Mouse (Mus musculus) kidney, embryonic 16.5 days (tissue): ENCODE measurements at regions not wholly inside any gene's neighbourhood (a gene's known extent, or its start where the extent isn't known, plus 50 kb on each side); places are given as distances from the start of the nearest gene placed in this dataset.

Source experiments
- ATAC-seq: fragments of 200-750 bp; cut with Nextera tagmentation; 2 replicates; pipeline ENCODE4 v1.8.0; 2017; ENCODE audit warnings: moderate TSS enrichment; ENCODE audit not compliant: low FRiP score, low TSS enrichment
- H3K27ac ChIP-seq: fragments of 300-500 bp; sonication (generic); 2 replicates; pipeline ENCODE4 v1.5.1; 2014; ENCODE audit warnings: low read length
- H3K27me3 ChIP-seq: fragments of 300-500 bp; sonication (generic); 2 replicates; pipeline ENCODE4 v1.6.1; 2014; ENCODE audit warnings: low read length, control low read depth, mixed read lengths; ENCODE audit not compliant: insufficient read depth
- H3K36me3 ChIP-seq: fragments of 300-500 bp; sonication (generic); 2 replicates; pipeline ENCODE4 v1.6.1; 2014; ENCODE audit warnings: low read length, control low read depth, mixed read lengths; ENCODE audit not compliant: insufficient read depth
- H3K4me1 ChIP-seq: fragments of 300-500 bp; sonication (generic); 2 replicates; pipeline ENCODE4 v1.6.1; 2014; ENCODE audit warnings: low read length, control low read depth, mixed read lengths; ENCODE audit not compliant: insufficient read depth
- H3K4me2 ChIP-seq: fragments of 300-500 bp; sonication (generic); replicated peaks from 2 replicates; pipeline ENCODE4 v1.6.1; 2014; ENCODE audit warnings: low read depth, low read length
- H3K4me3 ChIP-seq: fragments of 300-500 bp; sonication (generic); 2 replicates; pipeline ENCODE4 v1.5.1; 2014; ENCODE audit warnings: mild to moderate bottlenecking, low read length
- H3K9ac ChIP-seq: fragments of 300-500 bp; sonication (generic); replicated peaks from 2 replicates; pipeline ENCODE4 v1.6.1; 2014; ENCODE audit warnings: low read length
- H3K9me3 ChIP-seq: fragments of 300-500 bp; sonication (generic); 2 replicates; pipeline ENCODE4 v1.6.1; 2016; ENCODE audit warnings: low read length, control low read depth
- WGBS: fragments of 180-500 bp; shearing (Covaris S2); extraction: QIAGEN DNeasy Blood & Tissue Kit; methylation state at CpG from one replicate; pipeline ENCODE4 v1.1.7; 2014; 5-methylcytosine and 5-hydroxymethylcytosine counted together

DNA sequence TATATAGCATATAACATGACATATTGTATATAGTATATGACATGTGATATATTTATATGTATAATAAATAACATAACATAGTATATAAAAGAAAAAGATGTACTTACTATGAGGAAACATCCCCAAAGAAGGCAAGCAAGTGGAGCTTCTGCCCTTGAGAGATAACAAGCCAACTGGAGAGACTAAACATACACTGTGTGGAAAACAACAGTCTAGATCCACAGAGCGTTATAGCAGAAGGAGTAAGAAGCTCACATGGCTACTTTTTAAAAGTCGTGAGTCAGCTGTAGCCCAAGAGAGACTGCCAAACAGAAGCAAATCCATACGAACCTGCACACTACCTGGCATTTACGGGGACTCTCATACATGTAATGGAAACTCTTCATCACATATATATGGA is 219.9 kb downstream of the Cog6 start:
- Histone ChIP-seq H3K4me3 (no peak overlapping the region), H3K36me3 (no peaks in the 10 kb centered on the region), H3K9ac (no peak overlapping the region), H3K27ac (no peak overlapping the region), H3K4me1 (0 out of 2 replicates have a peak, but pooled peaks cover 3% of the 10 kb centered on the region), H3K9me3 (peaks cover 5% of the 10 kb centered on the region; the same call in 1 of the 2 replicates), H3K4me2 (no peak overlapping the region), H3K27me3 (no peaks in the 10 kb centered on the region)
- WGBS: 81% methylated on average over 4 of the region's 4 CpGs
- no peak for ATAC-seq

DNA sequence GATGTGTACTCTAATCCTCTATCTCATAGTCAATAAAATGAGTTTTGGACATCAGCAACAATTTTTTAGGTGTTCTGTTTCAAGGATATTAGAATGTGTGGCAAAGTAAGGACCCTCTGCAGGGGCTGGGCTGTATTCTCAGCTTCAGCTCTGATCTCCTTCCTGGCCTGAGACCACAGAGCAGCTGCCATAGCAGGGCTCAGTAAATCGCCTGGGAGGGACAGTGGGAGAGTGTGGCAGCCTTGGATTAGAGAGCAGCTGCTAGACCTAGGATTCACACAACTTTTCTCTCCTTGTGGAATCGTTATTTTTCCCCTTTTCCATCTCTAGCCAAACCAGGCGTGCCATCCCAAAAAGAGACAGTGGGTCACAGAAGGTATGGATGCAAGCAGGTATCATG is 222.8 kb downstream of the Cog6 start:
- no peak for ATAC-seq
- 78% methylated on average over 3 of the region's 3 CpGs for WGBS

DNA sequence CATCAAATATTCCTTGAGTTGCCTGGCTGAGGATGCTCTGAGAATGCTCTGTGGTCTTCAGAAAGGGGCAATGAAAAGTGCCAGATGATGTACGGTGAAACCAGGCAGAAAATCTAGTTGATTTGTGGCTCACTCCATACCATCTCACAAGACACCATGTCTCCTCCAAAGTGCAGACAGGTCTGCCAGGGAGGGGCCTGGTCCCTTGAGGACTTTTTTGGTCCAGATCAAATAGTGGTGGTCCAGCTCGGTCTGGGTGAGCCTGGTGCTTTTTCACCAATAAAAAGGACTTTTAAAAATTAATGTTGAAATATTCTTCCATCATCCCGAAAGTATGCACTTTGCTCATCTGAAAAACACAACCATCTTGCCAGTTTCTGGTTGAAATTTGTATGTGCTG is 224.2 kb downstream of the Cog6 start:
- H3K27ac ChIP-seq: no peak overlapping the region
- no peaks in the 10 kb centered on the region for H3K36me3 ChIP-seq
- no peaks in the 10 kb centered on the region for H3K9me3 ChIP-seq
- no peaks in the 10 kb centered on the region for H3K27me3 ChIP-seq
- H3K4me3 ChIP-seq: no peak overlapping the region
- H3K4me2 ChIP-seq: no peak overlapping the region
- H3K4me1 ChIP-seq: 0 out of 2 replicates have a peak, but pooled peaks cover 1% of the 10 kb centered on the region
- 86% methylated on average over 3 of the region's 3 CpGs for WGBS
- no peak overlapping the region for H3K9ac ChIP-seq
- ATAC-seq: no peak

More for the DNA sequence above, 222.8 kb downstream of the Cog6 start:
- H3K36me3 ChIP-seq: no peaks in the 10 kb centered on the region
- H3K27me3 ChIP-seq: no peaks in the 10 kb centered on the region
- no peaks in the 10 kb centered on the region for H3K9me3 ChIP-seq
- H3K4me2 ChIP-seq: no peak overlapping the region
- no peak overlapping the region for H3K4me3 ChIP-seq
- no peak overlapping the region for H3K9ac ChIP-seq
- H3K4me1 ChIP-seq: 0 out of 2 replicates have a peak, but pooled peaks cover 3% of the 10 kb centered on the region
- no peak overlapping the region for H3K27ac ChIP-seq

DNA sequence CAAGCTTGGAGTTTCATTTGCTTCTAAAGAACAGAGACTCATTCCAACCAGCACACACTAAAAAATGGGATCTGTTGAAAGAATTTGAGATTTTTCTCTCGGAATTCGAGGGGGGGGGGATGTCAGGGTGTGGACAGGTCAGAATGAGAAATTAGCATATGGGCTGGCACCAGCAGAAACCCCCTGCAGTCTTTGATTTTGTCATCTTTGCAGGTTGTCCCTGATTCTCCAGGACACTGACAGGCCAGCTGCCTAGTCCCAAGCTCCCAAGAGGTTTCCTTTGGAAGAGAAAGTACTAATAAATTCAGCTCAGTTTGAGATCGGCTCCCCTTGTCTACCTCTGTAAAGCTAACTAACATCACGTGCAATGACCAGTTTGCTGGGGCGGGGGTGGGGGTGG is 224.9 kb downstream of the Cog6 start:
- Histone ChIP-seq H3K36me3 (no peaks in the 10 kb centered on the region), H3K27me3 (no peaks in the 10 kb centered on the region), H3K4me2 (no peak overlapping the region), H3K27ac (no peak overlapping the region), H3K9me3 (no peaks in the 10 kb centered on the region), H3K9ac (no peak overlapping the region), H3K4me1 (no peaks in the 10 kb centered on the region), H3K4me3 (no peak overlapping the region)
- WGBS: 51% methylated on average over 5 of the region's 5 CpGs
- ATAC-seq: no peak

DNA sequence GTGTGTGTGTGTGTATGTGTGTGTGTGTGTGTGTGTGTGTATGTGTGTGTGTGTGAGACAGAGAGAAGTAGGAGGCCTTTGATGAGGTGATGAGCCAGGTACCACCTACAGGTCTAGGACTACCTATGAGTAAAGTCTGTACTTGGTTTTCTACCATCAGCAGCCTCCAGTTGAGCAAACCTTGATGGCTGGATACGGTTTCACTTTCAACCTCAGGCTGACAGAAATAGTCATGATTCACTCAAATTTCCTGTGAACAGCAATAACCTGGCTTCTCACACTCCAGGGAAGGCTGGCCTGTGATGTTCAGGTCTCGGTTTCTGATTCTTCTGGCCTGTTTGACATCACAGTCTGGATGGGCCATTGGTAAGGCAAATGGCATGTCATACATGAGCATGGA is 226.1 kb downstream of the Cog6 start:
- no peaks in the 10 kb centered on the region for H3K9me3 ChIP-seq
- no peak overlapping the region for H3K9ac ChIP-seq
- H3K27ac ChIP-seq: no peak overlapping the region
- no peak overlapping the region for H3K4me2 ChIP-seq
- ATAC-seq: no peak
- no peaks in the 10 kb centered on the region for H3K36me3 ChIP-seq
- H3K27me3 ChIP-seq: no peaks in the 10 kb centered on the region
- no peak overlapping the region for H3K4me3 ChIP-seq
- 89% methylated on average over 2 of the region's 2 CpGs for WGBS
- no peaks in the 10 kb centered on the region for H3K4me1 ChIP-seq

DNA sequence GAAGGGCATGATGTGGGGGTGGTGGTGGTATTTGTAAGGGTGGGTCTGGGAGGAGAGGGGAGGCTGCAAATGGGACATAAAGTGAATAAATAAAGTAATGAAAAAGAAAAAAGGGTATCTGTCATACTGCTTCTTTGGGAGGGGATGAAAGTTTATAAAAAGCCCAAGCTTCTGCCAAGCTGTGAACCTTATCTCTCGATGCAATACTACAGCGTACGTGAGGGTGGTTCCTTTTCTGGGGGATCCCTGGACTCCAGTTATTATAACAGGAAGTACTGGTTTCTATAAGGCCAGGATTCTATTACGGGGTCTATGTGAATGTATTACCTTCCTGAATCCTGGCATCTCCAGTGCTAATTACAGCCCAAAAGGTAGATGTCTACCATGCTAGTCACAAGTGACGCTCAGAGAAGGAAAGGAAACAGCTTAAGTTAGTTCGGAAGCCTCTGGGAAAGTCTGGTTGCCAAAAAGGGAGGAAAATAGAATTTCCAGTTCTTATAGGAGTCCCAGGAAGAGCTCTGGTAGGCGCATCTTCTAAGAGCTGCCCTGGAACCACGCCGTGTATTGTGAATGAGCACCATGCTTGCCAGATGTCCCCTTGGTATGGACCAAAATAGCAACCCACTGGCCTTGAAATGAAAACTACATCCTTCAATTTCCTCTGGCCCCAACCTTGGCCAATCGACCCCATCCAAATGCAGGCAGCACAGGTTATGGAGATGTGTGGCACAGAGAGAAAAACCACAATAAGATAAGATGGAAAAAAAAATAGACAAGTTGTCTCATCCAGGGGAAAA is 228.9 kb downstream of the Cog6 start:
- Histone ChIP-seq H3K4me2 (no peak overlapping the region), H3K4me3 (no peak overlapping the region), H3K9me3 (no peaks in the 10 kb centered on the region), H3K9ac (no peak overlapping the region), H3K36me3 (no peaks in the 10 kb centered on the region), H3K27me3 (no peaks in the 10 kb centered on the region), H3K4me1 (no peaks in the 10 kb centered on the region), H3K27ac (no peak overlapping the region)
- 86% methylated on average over 10 of the region's 10 CpGs for WGBS
- no peak for ATAC-seq

DNA sequence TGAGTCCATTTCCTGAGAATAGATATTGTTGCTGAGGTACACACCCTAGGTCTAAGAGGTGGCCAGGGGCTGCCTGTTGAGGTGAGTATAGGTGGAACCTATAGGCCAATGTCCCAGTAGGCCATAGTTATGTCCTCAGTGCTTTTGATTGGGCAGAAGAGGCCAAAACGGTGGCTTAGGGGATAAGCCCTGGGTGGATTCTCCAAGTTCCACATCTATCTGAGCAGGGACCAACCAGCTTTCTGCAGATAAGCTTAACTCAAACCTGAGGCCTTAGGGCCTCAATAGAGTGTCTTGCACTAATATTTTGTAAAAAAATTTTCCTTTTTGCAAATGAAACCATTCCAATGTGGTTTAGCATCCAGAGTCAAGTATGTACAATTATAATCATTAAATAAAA is 231.4 kb downstream of the Cog6 start:
- 79% methylated on average over 1 of the region's 1 CpGs for WGBS
- no peak for ATAC-seq

DNA sequence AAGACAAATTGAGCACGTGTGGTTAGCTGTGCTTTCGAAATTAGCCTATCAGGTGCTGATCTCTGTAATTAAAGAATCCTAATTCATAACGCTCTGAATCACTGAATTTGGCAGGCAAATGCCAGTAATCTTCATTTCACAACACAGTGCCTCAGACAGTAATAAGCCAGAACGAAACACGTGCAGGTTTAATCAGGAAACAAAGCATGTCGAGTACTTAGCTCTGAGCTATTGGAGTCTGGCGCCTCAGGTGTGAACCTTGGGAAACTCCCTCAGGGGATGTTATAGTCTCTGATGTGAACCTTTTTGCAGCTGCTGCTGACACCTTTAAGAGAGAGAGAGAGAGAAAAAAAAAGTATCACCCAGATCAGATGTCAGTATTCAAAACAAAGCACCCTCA is 232.6 kb downstream of the Cog6 start:
- Histone ChIP-seq H3K36me3 (no peaks in the 10 kb centered on the region), H3K27ac (no peak overlapping the region), H3K9me3 (no peaks in the 10 kb centered on the region), H3K27me3 (no peaks in the 10 kb centered on the region), H3K9ac (no peak overlapping the region), H3K4me1 (no peaks in the 10 kb centered on the region), H3K4me2 (no peak overlapping the region), H3K4me3 (no peak overlapping the region)
- 49% methylated on average over 7 of the region's 7 CpGs for WGBS
- no peak for ATAC-seq

More for the DNA sequence above, 231.4 kb downstream of the Cog6 start:
- no peak overlapping the region for H3K9ac ChIP-seq
- no peaks in the 10 kb centered on the region for H3K9me3 ChIP-seq
- no peaks in the 10 kb centered on the region for H3K36me3 ChIP-seq
- H3K4me3 ChIP-seq: no peak overlapping the region
- H3K4me1 ChIP-seq: no peaks in the 10 kb centered on the region
- H3K27me3 ChIP-seq: no peaks in the 10 kb centered on the region
- no peak overlapping the region for H3K4me2 ChIP-seq
- no peak overlapping the region for H3K27ac ChIP-seq

DNA sequence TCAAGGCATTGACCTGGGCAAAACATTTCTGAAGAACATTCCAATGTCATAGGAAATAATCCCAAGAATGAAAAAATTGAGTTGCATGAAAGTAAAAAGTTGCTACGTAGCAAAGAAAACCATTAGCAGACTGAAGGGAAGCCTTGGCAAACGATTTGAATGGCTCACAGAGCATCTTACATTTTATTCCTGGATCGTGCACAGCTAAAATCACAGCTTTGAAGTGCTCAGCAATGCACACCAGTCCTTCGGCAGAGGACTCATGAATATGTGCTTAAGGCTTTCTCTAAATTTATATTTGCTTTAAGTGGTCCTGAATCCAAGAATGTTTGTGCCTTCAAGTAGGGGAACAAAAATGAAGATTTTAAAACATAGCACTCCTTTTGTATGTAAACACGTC is 234.5 kb downstream of the Cog6 start:
- Histone ChIP-seq H3K9ac (no peak overlapping the region), H3K4me2 (no peak overlapping the region), H3K4me3 (no peak overlapping the region), H3K27ac (no peak overlapping the region), H3K36me3 (no peaks in the 10 kb centered on the region), H3K9me3 (no peaks in the 10 kb centered on the region), H3K4me1 (no peaks in the 10 kb centered on the region), H3K27me3 (no peaks in the 10 kb centered on the region)
- WGBS: 93% methylated on average over 5 of the region's 5 CpGs
- no peak for ATAC-seq

DNA sequence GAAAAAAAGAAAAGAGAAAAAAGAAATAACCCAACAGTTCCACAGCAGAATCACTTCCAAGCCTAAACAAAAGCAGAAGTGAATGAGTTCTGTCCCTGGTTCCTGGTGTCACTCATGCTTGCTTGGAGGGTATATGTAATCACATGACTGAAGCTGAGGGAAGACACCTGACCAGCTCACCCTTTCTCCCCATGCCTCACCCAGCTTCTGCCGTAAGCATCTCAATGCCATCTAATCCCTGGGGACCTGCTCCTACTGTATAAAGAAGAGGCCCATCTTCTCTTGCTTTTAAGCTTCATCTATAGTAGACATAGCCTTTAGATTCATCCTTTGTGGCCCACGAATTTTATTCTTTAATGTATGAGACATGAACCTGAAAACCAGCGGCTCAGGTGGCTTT is 235.5 kb downstream of the Cog6 start:
- Histone ChIP-seq H3K4me3 (no peak overlapping the region), H3K27me3 (no peaks in the 10 kb centered on the region), H3K27ac (no peak overlapping the region), H3K4me1 (no peaks in the 10 kb centered on the region), H3K36me3 (no peaks in the 10 kb centered on the region), H3K9ac (no peak overlapping the region), H3K4me2 (no peak overlapping the region), H3K9me3 (no peaks in the 10 kb centered on the region)
- ATAC-seq: no peak
- 86% methylated on average over 3 of the region's 3 CpGs for WGBS
